Mouse (Mus musculus): ENCODE measurements around the gene Zc3h18.

DNA sequence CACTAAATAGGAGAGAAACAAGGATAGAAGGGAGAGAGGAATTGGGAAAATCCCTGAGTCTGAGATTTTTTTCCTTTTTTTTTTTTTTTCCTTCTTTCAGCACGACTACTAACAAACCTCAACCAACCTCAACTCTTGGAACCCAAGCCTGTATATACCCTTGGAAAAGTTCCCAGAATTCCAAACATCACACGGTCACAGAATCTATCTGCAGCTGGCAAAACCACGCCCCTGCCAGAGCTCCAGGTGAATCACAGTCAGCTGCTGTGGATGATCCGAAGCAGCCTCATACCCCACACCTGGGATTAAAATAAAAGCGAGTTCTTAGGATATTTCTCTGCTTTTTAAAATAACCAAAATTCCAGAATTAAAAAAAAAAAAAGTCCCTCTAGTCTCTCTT lies 34.0 kb upstream of the Zc3h18 start:
- TF ChIP-seq ZC3H11A (IDR thresholded peaks at IDR 0.05; ENCODE audit: borderline replicate concordance, low read depth, low read length): no peak
- no peak for TF ChIP-seq ZNF384 (IDR thresholded peaks at IDR 0.05; ENCODE audit: low read depth, low read length)
- no peak for TF ChIP-seq CHD2 (IDR thresholded peaks at IDR 0.05; ENCODE audit: low read depth, low read length)
- no peak for TF ChIP-seq MAFK (IDR thresholded peaks at IDR 0.05; ENCODE audit: insufficient read depth, low read depth, low read length)

Measured in ES-E14 (cell line).